Mouse (Mus musculus) MEL (cell line): Measurements from ENCODE around the gene Exoc3l2. TPM values are rescaled to one million over a fixed set of nuclear protein-coding genes. Genes with fewer than 3 reads are reported as not detected.
A peak's percentile ranks its signal among the peaks of the same experiment; 100 is the strongest.

Source experiments
- DNase-seq: peaks from one replicate; pipeline ENCODE4 v3.0.0; 2011; ENCODE audit warnings: low read depth, low spot score
- H3K27ac ChIP-seq: 2 replicates; pipeline ENCODE4 v1.5.1; 2012; ENCODE audit warnings: low read depth, mild to moderate bottlenecking, control low read depth, low read length, moderate library complexity; ENCODE audit not compliant: control insufficient read depth
- H3K27me3 ChIP-seq, 2 experiments: fragments of 150-350 bp in 1 of 2; sonication (generic) in 1 of 2; 2 replicates each; pipeline ENCODE4 v1.6.1; 2012; ENCODE audit warnings: low read length in 2 of 2, mild to moderate bottlenecking in 2 of 2, improper control_type of control experiment in 1 of 2, moderate library complexity in 1 of 2; ENCODE audit not compliant: insufficient read depth in 2 of 2, control insufficient read depth in 1 of 2
- H3K36me3 ChIP-seq, 2 experiments: 2 replicates each; pipeline ENCODE4 v1.6.1; 2012 to 2014; ENCODE audit warnings: low read length in 2 of 2, improper control_type of control experiment in 1 of 2, inconsistent platforms in 1 of 2, mild to moderate bottlenecking in 1 of 2; ENCODE audit not compliant: insufficient read depth in 2 of 2, control insufficient read depth in 1 of 2
- H3K4me1 ChIP-seq, 2 experiments: fragments of 150-350 bp in 1 of 2; sonication (generic) in 1 of 2; 2 replicates each; pipeline ENCODE4 v1.6.1; 2012; ENCODE audit warnings: low read length in 2 of 2, improper control_type of control experiment in 1 of 2, mild to moderate bottlenecking in 1 of 2; ENCODE audit not compliant: insufficient read depth in 2 of 2, control insufficient read depth in 1 of 2
- H3K4me3 ChIP-seq, 2 experiments: fragments of 150-350 bp in 1 of 2; sonication (generic) in 1 of 2; 2 replicates each; pipeline ENCODE4 v1.5.1; 2012; ENCODE audit warnings: low read depth in 2 of 2, low read length in 2 of 2, mild to moderate bottlenecking in 2 of 2, moderate library complexity in 2 of 2, control low read depth in 1 of 2, improper control_type of control experiment in 1 of 2; ENCODE audit not compliant: control insufficient read depth in 1 of 2, insufficient read depth in 1 of 2
- H3K79me2 ChIP-seq: 2 replicates; pipeline ENCODE4 v1.6.1; 2012; ENCODE audit warnings: mild to moderate bottlenecking, low read length, moderate library complexity; ENCODE audit not compliant: control insufficient read depth, poor library complexity, insufficient read depth
- H3K9ac ChIP-seq: 2 replicates; pipeline ENCODE4 v1.6.1; 2012; ENCODE audit warnings: low read depth, mild to moderate bottlenecking, control low read depth, low read length, moderate library complexity; ENCODE audit not compliant: control insufficient read depth, poor library complexity, severe bottlenecking
- H3K9me3 ChIP-seq: fragments of 150-350 bp; sonication (generic); replicated peaks from 2 replicates; pipeline ENCODE4 v1.6.1; 2012; ENCODE audit warnings: mild to moderate bottlenecking, low read length, improper control_type of control experiment, moderate library complexity; ENCODE audit not compliant: insufficient read depth
- BHLHE40 ChIP-seq: IDR thresholded peaks from 2 replicates; pipeline ENCODE4 v1.6.1; 2012; ENCODE audit warnings: low read depth, mild to moderate bottlenecking, inconsistent platforms, low read length, improper control_type of control experiment, borderline replicate concordance
- CHD1 ChIP-seq: IDR thresholded peaks from 2 replicates; pipeline ENCODE4 v1.6.1; 2012; ENCODE audit warnings: low read depth, mild to moderate bottlenecking, inconsistent platforms, low read length, improper control_type of control experiment
- CHD2 ChIP-seq: IDR thresholded peaks from 2 replicates; pipeline ENCODE4 v1.6.1; 2011; ENCODE audit warnings: low read length, improper control_type of control experiment
- CTCF ChIP-seq, 3 experiments: IDR thresholded peaks in 2 of 3; conservative IDR thresholded peaks in 1 of 3; 2 replicates each; pipeline ENCODE4 v1.5.1; 2011 to 2012; ENCODE audit warnings: low read length in 3 of 3, low read depth in 2 of 3, mild to moderate bottlenecking in 2 of 3, improper control_type of control experiment in 1 of 3, inconsistent platforms in 1 of 3, mixed read lengths in 1 of 3, moderate library complexity in 1 of 3; ENCODE audit not compliant: control insufficient read depth in 1 of 3, insufficient read depth in 1 of 3, poor library complexity in 1 of 3, severe bottlenecking in 1 of 3
- ELF1 ChIP-seq: IDR thresholded peaks from 2 replicates; pipeline ENCODE4 v1.6.1; 2014; ENCODE audit warnings: low read depth, mild to moderate bottlenecking, inconsistent platforms, low read length, improper control_type of control experiment, moderate library complexity
- EP300 ChIP-seq, 2 experiments: IDR thresholded peaks; 2 replicates each; pipeline ENCODE4 v1.6.1; 2011; ENCODE audit warnings: improper control_type of control experiment in 2 of 2, low read length in 2 of 2, low read depth in 1 of 2, mild to moderate bottlenecking in 1 of 2
- ETS1 ChIP-seq: IDR thresholded peaks from 2 replicates; pipeline ENCODE4 v1.6.1; 2012; ENCODE audit warnings: low read depth, mild to moderate bottlenecking, inconsistent platforms, low read length, improper control_type of control experiment, moderate library complexity
- GABPA ChIP-seq: IDR thresholded peaks from 2 replicates; pipeline ENCODE4 v1.6.1; 2012; ENCODE audit warnings: low read depth, mild to moderate bottlenecking, inconsistent platforms, low read length, improper control_type of control experiment, moderate library complexity
- GATA1 ChIP-seq: IDR thresholded peaks from 2 replicates; pipeline ENCODE4 v1.6.1; 2011; ENCODE audit warnings: low read depth, low read length, improper control_type of control experiment
- HCFC1 ChIP-seq: IDR thresholded peaks from 2 replicates; pipeline ENCODE4 v1.6.1; 2012; ENCODE audit warnings: low read depth, mild to moderate bottlenecking, inconsistent platforms, low read length, improper control_type of control experiment, moderate library complexity
- JUND ChIP-seq: IDR thresholded peaks from 2 replicates; pipeline ENCODE4 v1.6.1; 2011; ENCODE audit warnings: low read depth, mild to moderate bottlenecking, improper control_type of control experiment, low read length
- KAT2A ChIP-seq: conservative IDR thresholded peaks from 2 replicates; pipeline ENCODE4 v1.6.1; 2012; ENCODE audit warnings: low read depth, low read length, improper control_type of control experiment, inconsistent platforms
- MAFK ChIP-seq: IDR thresholded peaks from 2 replicates; pipeline ENCODE4 v1.6.1; 2011; ENCODE audit warnings: low read depth, mild to moderate bottlenecking, low read length, improper control_type of control experiment, borderline replicate concordance
- MYC ChIP-seq: IDR thresholded peaks from 2 replicates; pipeline ENCODE4 v1.6.1; 2011; ENCODE audit warnings: low read depth, mild to moderate bottlenecking, low read length, improper control_type of control experiment, moderate library complexity
- NELFE ChIP-seq: IDR thresholded peaks from 2 replicates; pipeline ENCODE4 v1.6.1; 2011; ENCODE audit warnings: low read depth, low read length, improper control_type of control experiment
- NRF1 ChIP-seq: IDR thresholded peaks from 2 replicates; pipeline ENCODE4 v1.6.1; 2014; ENCODE audit warnings: low read depth, mild to moderate bottlenecking, inconsistent platforms, low read length, improper control_type of control experiment, moderate library complexity; ENCODE audit not compliant: poor library complexity, insufficient read depth, severe bottlenecking
- POLR2AphosphoS2 ChIP-seq: IDR thresholded peaks from 2 replicates; pipeline ENCODE4 v1.6.1; 2011; ENCODE audit warnings: low read length, improper control_type of control experiment
- RAD21 ChIP-seq: IDR thresholded peaks from 2 replicates; pipeline ENCODE4 v1.6.1; 2011; ENCODE audit warnings: mild to moderate bottlenecking, low read depth, low read length, improper control_type of control experiment
- SIN3A ChIP-seq: IDR thresholded peaks from 2 replicates; pipeline ENCODE4 v1.6.1; 2012; ENCODE audit warnings: low read length, improper control_type of control experiment, inconsistent platforms
- TBP ChIP-seq: IDR thresholded peaks from 2 replicates; pipeline ENCODE4 v1.8.0; 2011; ENCODE audit warnings: low read depth, low read length, improper control_type of control experiment
- TCF12 ChIP-seq: IDR thresholded peaks from 2 replicates; pipeline ENCODE4 v1.6.1; 2014; ENCODE audit warnings: low read depth, mild to moderate bottlenecking, inconsistent platforms, low read length, improper control_type of control experiment, moderate library complexity
- UBTF ChIP-seq: IDR thresholded peaks from 2 replicates; pipeline ENCODE4 v1.6.1; 2012; ENCODE audit warnings: low read depth, mild to moderate bottlenecking, inconsistent platforms, low read length, improper control_type of control experiment, moderate library complexity, borderline replicate concordance; ENCODE audit not compliant: insufficient read depth
- USF1 ChIP-seq: IDR thresholded peaks from 2 replicates; pipeline ENCODE4 v1.6.1; 2014; ENCODE audit warnings: low read depth, mild to moderate bottlenecking, inconsistent platforms, low read length, improper control_type of control experiment, moderate library complexity
- USF2 ChIP-seq, 2 experiments: IDR thresholded peaks; 2 replicates each; pipeline ENCODE4 v1.6.1; 2011 to 2012; ENCODE audit warnings: improper control_type of control experiment in 2 of 2, low read length in 2 of 2, borderline replicate concordance in 1 of 2, inconsistent platforms in 1 of 2, low read depth in 1 of 2, mild to moderate bottlenecking in 1 of 2; ENCODE audit not compliant: insufficient read depth in 1 of 2
- ZNF384 ChIP-seq: IDR thresholded peaks from 2 replicates; pipeline ENCODE4 v1.6.1; 2012; ENCODE audit warnings: low read depth, mild to moderate bottlenecking, inconsistent platforms, low read length, improper control_type of control experiment
- polyA plus RNA-seq, 2 experiments: library from polyadenylated mRNA; stranded (reverse) in 1 of 2; unstranded in 1 of 2; fragments of >175 nt in 1 of 2; fragments of >200 nt in 1 of 2; gene quantifications; 2 replicates each; pipeline versions ENCODE4 v1.2.1 to v1.2.4; 2012; ENCODE audit warnings: low replicate concordance in 2 of 2, low read depth in 1 of 2; ENCODE audit not compliant: insufficient read length in 2 of 2, insufficient read depth in 1 of 2, missing spikeins in 1 of 2
- total RNA-seq: library from RNA; depleted of rRNA; stranded (reverse); fragments of 300-350 nt; gene quantifications from 2 replicates; pipeline ENCODE4 v1.2.3, GENCODE M21; 2012

Gene Exoc3l2
- total and polyA plus RNA-seq, 3 experiments: 0.08 TPM; not detected in 1

- TF ChIP-seq JUND (no peak), POLR2AphosphoS2 (no peak), USF2 (IDR thresholded peaks at IDR 0.05; ENCODE audit: borderline replicate concordance in 1 of 2, insufficient read depth in 1 of 2, low read depth in 1 of 2, low read length in 2 of 2) (no peak), MAFK (no peak), HCFC1 (0 out of 2 replicates have a peak, but pooled peaks have one; percentile 14), ZNF384 (no peak), TBP (no peak), TCF12 (no peak), CHD2 (no peak), MYC (no peak), BHLHE40 (no peak), NELFE (peak; percentile 24; the same call in 1 of the 2 replicates), NRF1 (peak; percentile 72), EP300 (IDR thresholded peaks at IDR 0.05; ENCODE audit: low read depth in 1 of 2, low read length in 2 of 2) (no peak), GATA1 (no peak), ELF1 (no peak), USF1 (0 out of 2 replicates have a peak, but pooled peaks have one; percentile 16), ETS1 (no peak), RAD21 (no peak), UBTF (no peak), KAT2A (no peak), SIN3A (peak; percentile 73), CHD1 (no peak), CTCF (IDR thresholded peaks at IDR 0.05 in 2 of 3, conservative IDR thresholded peaks at IDR 0.05 in 1 of 3; ENCODE audit: control insufficient read depth in 1 of 3, insufficient read depth in 1 of 3, low read depth in 2 of 3, low read length in 3 of 3, poor library complexity in 1 of 3, severe bottlenecking in 1 of 3) (no peak)
These were observed 42.1 kb upstream of the Exoc3l2 start (continued) for GRCm38 (mm10) chr7:19420821-19421636.

- Histone ChIP-seq H3K79me2 (no peaks in the 10 kb centered on the region), H3K9me3 (no peaks in the 10 kb centered on the region), H3K27ac (no peak overlapping the region), H3K36me3 (0 out of 4 replicates have a peak, but pooled peaks cover 0 to 3% of the 10 kb centered on the region in 2 experiments), H3K9ac (no peak overlapping the region), H3K27me3 (no peaks in the 10 kb centered on the region), H3K4me1 (peaks cover 2 to 5% of the 10 kb centered on the region in 2 experiments), H3K4me3 (no peak overlapping the region)
- no peak for TF ChIP-seq GABPA
- no peak for TF ChIP-seq HCFC1
- no peak for DNase-seq
These were observed 40.0 kb upstream of the Exoc3l2 start for GRCm38 (mm10) chr7:19423083-19423482.
